Mouse (Mus musculus) hindbrain, postnatal 0 days (tissue): ENCODE data around the gene Gm43064. TPM values are rescaled to one million over a fixed set of nuclear protein-coding genes. Genes with fewer than 3 reads are reported as not detected.
"Not testable (repeated sequence)": the region's sequence is repeated elsewhere in the genome, so short reads cannot be mapped to it uniquely, and the experiment has no call there.

Experiments
- ATAC-seq: fragments of 200-750 bp; cut with Nextera tagmentation; 2 replicates; pipeline ENCODE4 v1.8.0; 2017; ENCODE audit warnings: mild to moderate bottlenecking, moderate TSS enrichment, moderate library complexity
- DNase-seq: peaks from one replicate; pipeline ENCODE4 v3.0.0-alpha.2; 2015; ENCODE audit warnings: low spot score
- H3K27ac ChIP-seq: fragments of 300-500 bp; sonication (generic); 2 replicates; pipeline ENCODE4 v1.5.1; 2014; ENCODE audit warnings: mild to moderate bottlenecking
- H3K27me3 ChIP-seq: fragments of 300-500 bp; sonication (generic); 2 replicates; pipeline ENCODE4 v1.6.1; 2014; ENCODE audit warnings: low read length, mixed read lengths; ENCODE audit not compliant: insufficient read depth
- H3K36me3 ChIP-seq: fragments of 300-500 bp; sonication (generic); 2 replicates; pipeline ENCODE4 v1.6.1; 2014; ENCODE audit warnings: low read length, mixed read lengths; ENCODE audit not compliant: insufficient read depth
- H3K4me1 ChIP-seq: fragments of 300-500 bp; sonication (generic); 2 replicates; pipeline ENCODE4 v1.6.1; 2014; ENCODE audit warnings: antibody characterized with exemption, low read length, mixed read lengths; ENCODE audit not compliant: insufficient read depth
- H3K4me2 ChIP-seq: fragments of 300-500 bp; sonication (generic); 2 replicates; pipeline ENCODE4 v1.6.1; 2014; ENCODE audit warnings: low read depth, mild to moderate bottlenecking, low read length, moderate library complexity, mixed read lengths
- H3K4me3 ChIP-seq: fragments of 300-500 bp; sonication (generic); 2 replicates; pipeline ENCODE4 v1.5.1; 2014; ENCODE audit warnings: low read length
- H3K9ac ChIP-seq: fragments of 300-500 bp; sonication (generic); replicated peaks from 2 replicates; pipeline ENCODE4 v1.6.1; 2014; ENCODE audit warnings: mild to moderate bottlenecking, low read length, moderate library complexity, mixed read lengths
- H3K9me3 ChIP-seq: fragments of 300-500 bp; sonication (generic); 2 replicates; pipeline ENCODE4 v1.6.1; 2016; ENCODE audit warnings: low read length, mixed read lengths
- CTCF ChIP-seq: IDR thresholded peaks from 2 replicates; pipeline ENCODE4 v1.5.1; 2016; ENCODE audit warnings: antibody characterized with exemption, control low read depth, low read depth
- WGBS: fragments of 180-500 bp; shearing (Covaris S2); extraction: QIAGEN DNeasy Blood & Tissue Kit; methylation state at CpG from one replicate; pipeline ENCODE4 v1.1.7; 2014; 5-methylcytosine and 5-hydroxymethylcytosine counted together
- polyA plus RNA-seq: library from polyadenylated mRNA; unstranded; fragments of >200 nt; fragmentation: Nextera tagmentation; extraction: Ambion mirVana; gene quantifications from 2 replicates; pipeline ENCODE4 v1.2.1, GENCODE M21; 2015
- total RNA-seq: library from RNA; depleted of rRNA; stranded (reverse); fragments of >200 nt; gene quantifications from 2 replicates; pipeline ENCODE4 v1.2.3, GENCODE M21; 2014

Gm43064 gene
- total and polyA plus RNA-seq, 2 experiments from 2014 or later: 0.24 to 1.9 TPM

GRCm38 (mm10) chr3:103835951-103836310, 26.6 kb downstream of the Gm43064 start:
- WGBS: 77% methylated on average over 10 of the region's 10 CpGs

GRCm38 (mm10) chr3:103836453-103836852, 27.1 kb downstream of the Gm43064 start:
- Histone ChIP-seq H3K4me1 (no peaks in the 10 kb centered on the region), H3K36me3 (no peaks in the 10 kb centered on the region), H3K27me3 (no peaks in the 10 kb centered on the region), H3K4me3 (no peak overlapping the region), H3K9ac (no peak overlapping the region), H3K9me3 (no peaks in the 10 kb centered on the region), H3K27ac (no peak overlapping the region), H3K4me2 (no peak overlapping the region)
- no peak for DNase-seq
- whole genome bisulfite sequencing: 98% methylated on average over 5 of the region's 5 CpGs
- no peak for ATAC-seq
- TF ChIP-seq CTCF: no peak

More at GRCm38 (mm10) chr3:103835951-103836310, 26.6 kb downstream of the Gm43064 start:
- no peak overlapping the region for H3K27ac ChIP-seq
- no peak overlapping the region for H3K9ac ChIP-seq
- no peaks in the 10 kb centered on the region for H3K27me3 ChIP-seq
- no peak overlapping the region for H3K4me3 ChIP-seq
- DNase-seq (no peak), ATAC-seq (no peak)
- no peaks in the 10 kb centered on the region for H3K4me1 ChIP-seq
- no peaks in the 10 kb centered on the region for H3K9me3 ChIP-seq
- TF ChIP-seq CTCF: no peak
- H3K4me2 ChIP-seq: no peak overlapping the region
- no peaks in the 10 kb centered on the region for H3K36me3 ChIP-seq

- H3K27me3 ChIP-seq: no peaks in the 10 kb centered on the region
- no peak for DNase-seq
- H3K4me1 ChIP-seq: no peaks in the 10 kb centered on the region
- TF ChIP-seq CTCF: no peak
- no peak overlapping the region for H3K27ac ChIP-seq
- ATAC-seq: no peak
- H3K4me2 ChIP-seq: no peak overlapping the region
- no peaks in the 10 kb centered on the region for H3K9me3 ChIP-seq
- H3K36me3 ChIP-seq: no peaks in the 10 kb centered on the region
- H3K9ac ChIP-seq: no peak overlapping the region
- H3K4me3 ChIP-seq: no peak overlapping the region
- WGBS: 92% methylated on average over 6 of the region's 6 CpGs
These were observed 30.3 kb downstream of the Gm43064 start for GRCm38 (mm10) chr3:103839711-103840110.

GRCm38 (mm10) chr3:103840195-103840594, 30.8 kb downstream of the Gm43064 start:
- ATAC-seq, H3K4me2 ChIP-seq, H3K4me3 ChIP-seq, H3K9ac ChIP-seq, H3K9me3 ChIP-seq, H3K36me3 ChIP-seq, H3K27me3 ChIP-seq, H3K27ac ChIP-seq, DNase-seq, H3K4me1 ChIP-seq: not testable (repeated sequence)
- 78% methylated on average over 3 of the region's 3 CpGs for WGBS

GRCm38 (mm10) chr3:103840946-103841345, 31.6 kb downstream of the Gm43064 start:
- H3K4me2 ChIP-seq, ATAC-seq, H3K9me3 ChIP-seq, H3K4me3 ChIP-seq, H3K36me3 ChIP-seq, H3K4me1 ChIP-seq, H3K9ac ChIP-seq, H3K27ac ChIP-seq, DNase-seq, H3K27me3 ChIP-seq: not testable (repeated sequence)
- 93% methylated on average over 7 of the region's 7 CpGs for WGBS

GRCm38 (mm10) chr3:103850644-103851363, 41.4 kb downstream of the Gm43064 start:
- ATAC-seq: no peak
- Histone ChIP-seq H3K4me2 (no peak overlapping the region), H3K9me3 (no peaks in the 10 kb centered on the region), H3K9ac (no peak overlapping the region), H3K4me3 (no peak overlapping the region), H3K27me3 (no peaks in the 10 kb centered on the region), H3K36me3 (no peaks in the 10 kb centered on the region), H3K27ac (no peak overlapping the region), H3K4me1 (no peaks in the 10 kb centered on the region)
- peak; percentile 10 for DNase-seq
- no peak for TF ChIP-seq CTCF
- WGBS: 77% methylated on average over 9 of the region's 9 CpGs

GRCm38 (mm10) chr3:103851481-103851880, 42.1 kb downstream of the Gm43064 start:
- DNase-seq (no peak), ATAC-seq (no peak)
- WGBS: 88% methylated on average over 6 of the region's 6 CpGs
- H3K27me3 ChIP-seq: no peaks in the 10 kb centered on the region
- H3K4me3 ChIP-seq: no peak overlapping the region
- no peak overlapping the region for H3K9ac ChIP-seq
- no peak overlapping the region for H3K4me2 ChIP-seq
- no peaks in the 10 kb centered on the region for H3K9me3 ChIP-seq
- H3K36me3 ChIP-seq: no peaks in the 10 kb centered on the region
- no peak for TF ChIP-seq CTCF
- H3K27ac ChIP-seq: no peak overlapping the region
- H3K4me1 ChIP-seq: no peaks in the 10 kb centered on the region
